Mouse (Mus musculus): ENCODE data around the gene Gm2000.

DNA sequence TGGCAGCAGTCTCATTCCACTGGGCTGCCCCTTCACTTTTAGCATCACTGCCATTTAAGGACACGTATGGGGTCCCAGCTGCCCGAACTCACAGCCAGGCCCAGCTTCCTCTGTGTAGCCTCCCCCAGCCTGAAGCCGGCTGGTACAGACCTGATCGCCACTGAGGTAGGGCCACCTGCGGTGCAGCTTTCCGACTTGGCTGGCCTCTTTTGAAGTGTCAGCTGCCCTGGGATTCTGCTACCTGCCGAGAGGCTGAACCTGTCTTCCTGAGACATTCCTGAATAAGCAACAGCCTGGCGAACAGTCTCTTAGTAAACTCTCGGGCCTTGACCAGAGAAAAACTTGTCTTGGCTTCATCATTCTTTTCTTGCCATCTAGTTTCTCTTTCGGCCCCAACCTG is 37.4 kb downstream of the Gm2000 start:
- TF ChIP-seq HCFC1 (IDR thresholded peaks at IDR 0.05; ENCODE audit: borderline replicate concordance, insufficient read depth, low read length) (no peak), MAFK (IDR thresholded peaks at IDR 0.05; ENCODE audit: insufficient read depth, low read depth, low read length) (no peak), ZNF384 (IDR thresholded peaks at IDR 0.05; ENCODE audit: low read depth, low read length) (no peak)

All from ES-E14 (cell line).